Mouse (Mus musculus): ENCODE results near the gene Hcn3.

GRCm38 (mm10) chr3:89152084-89152835 lies 7.7 kb downstream of the Hcn3 start:
- TF ChIP-seq POLR2A (IDR thresholded peaks at IDR 0.05; ENCODE audit: insufficient read length, low read depth) = no peak
- no peak for TF ChIP-seq MYOG (IDR thresholded peaks at IDR 0.05; ENCODE audit: control insufficient read depth in 1 of 3, insufficient read depth in 1 of 3, insufficient read length in 2 of 3, low read depth in 2 of 3)
- no peak for TF ChIP-seq USF1 (IDR thresholded peaks at IDR 0.05; ENCODE audit: low read depth)
- TF ChIP-seq CEBPB (IDR thresholded peaks at IDR 0.05; ENCODE audit: insufficient read depth, poor library complexity, severe bottlenecking) = no peak
